Mouse (Mus musculus) stomach, embryonic 14.5 days (tissue): ENCODE results near the gene Btbd3. TPM values are rescaled to one million over a fixed set of nuclear protein-coding genes. Genes with fewer than 3 reads are reported as not detected.

Experiments
- ATAC-seq: fragments of 200-750 bp; cut with Nextera tagmentation; 2 replicates; pipeline ENCODE4 v1.8.0; 2017; ENCODE audit warnings: low read depth, moderate TSS enrichment; ENCODE audit not compliant: insufficient number of reproducible peaks, insufficient read depth, low FRiP score
- H3K27ac ChIP-seq: fragments of 300-500 bp; sonication (generic); 2 replicates; pipeline ENCODE4 v1.5.1; 2014; ENCODE audit warnings: mild to moderate bottlenecking, low read length, moderate library complexity, mixed read lengths
- H3K27me3 ChIP-seq: fragments of 300-500 bp; sonication (generic); 2 replicates; pipeline ENCODE4 v1.6.1; 2014; ENCODE audit warnings: low read length, control low read depth, mixed read lengths; ENCODE audit not compliant: control insufficient read depth, insufficient read depth
- H3K36me3 ChIP-seq: fragments of 300-500 bp; sonication (generic); 2 replicates; pipeline ENCODE4 v1.6.1; 2014; ENCODE audit warnings: mild to moderate bottlenecking, control low read depth, low read length, moderate library complexity, mixed read lengths; ENCODE audit not compliant: control insufficient read depth, insufficient read depth
- H3K4me1 ChIP-seq: fragments of 300-500 bp; sonication (generic); 2 replicates; pipeline ENCODE4 v1.6.1; 2014; ENCODE audit warnings: low read length, control low read depth, mixed read lengths; ENCODE audit not compliant: control insufficient read depth, insufficient read depth
- H3K4me2 ChIP-seq: fragments of 300-500 bp; sonication (generic); replicated peaks from 2 replicates; pipeline ENCODE4 v1.6.1; 2014; ENCODE audit warnings: low read depth, low read length, control low read depth
- H3K4me3 ChIP-seq: fragments of 300-500 bp; sonication (generic); 2 replicates; pipeline ENCODE4 v1.5.1; 2014; ENCODE audit warnings: low read depth, low read length, control low read depth
- H3K9ac ChIP-seq: fragments of 300-500 bp; sonication (generic); replicated peaks from 2 replicates; pipeline ENCODE4 v1.6.1; 2014; ENCODE audit warnings: low read depth, mild to moderate bottlenecking, control low read depth, low read length, moderate library complexity, mixed read lengths
- H3K9me3 ChIP-seq: fragments of 300-500 bp; sonication (generic); 2 replicates; pipeline ENCODE4 v1.6.1; 2016; ENCODE audit warnings: low read depth, low read length, control low read depth; ENCODE audit not compliant: control insufficient read depth
- WGBS: fragments of 180-500 bp; shearing (Covaris S2); extraction: QIAGEN DNeasy Blood & Tissue Kit; methylation state at CpG from one replicate; pipeline ENCODE4 v1.1.7; 2014; 5-methylcytosine and 5-hydroxymethylcytosine counted together
- polyA plus RNA-seq: library from polyadenylated mRNA; unstranded; fragments of >200 nt; fragmentation: Nextera tagmentation; extraction: Ambion mirVana; gene quantifications from 2 replicates; pipeline ENCODE4 v1.2.1, GENCODE M21; 2014

Gene Btbd3
- polyA plus RNA-seq: 35.7 and 36.5 TPM in 2 replicates

DNA sequence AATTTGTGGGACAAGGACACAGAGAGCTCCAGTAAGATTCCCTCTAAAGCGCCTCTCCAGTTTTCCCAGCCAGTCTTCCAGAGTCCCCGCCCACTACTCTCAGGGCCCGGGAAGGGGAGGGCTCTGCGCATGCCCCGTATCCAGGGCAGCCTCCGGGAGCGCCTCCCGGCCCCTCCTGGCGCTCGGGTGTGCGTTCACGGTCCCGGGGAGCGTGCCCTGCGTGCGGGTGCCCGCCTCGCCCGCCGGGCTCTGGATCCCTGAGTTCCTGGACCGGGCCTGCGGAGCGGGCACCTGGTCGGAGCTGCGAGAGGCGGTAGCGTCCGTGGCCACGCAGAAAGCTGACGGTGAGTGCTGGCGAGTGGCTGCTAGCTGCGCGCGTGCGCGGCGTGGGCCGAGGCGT, at the start of gene Btbd3:
Gene Btbd3 (plus strand): TSS at position 155 of the 400 bp plus-strand sequence.
- WGBS: under 1% methylated on average over 36 of the region's 39 CpGs
- Histone ChIP-seq H3K27ac (peak within 1 kb of the TSS; percentile 96), H3K36me3 (no peaks in the 10 kb centered on the region), H3K27me3 (no peaks in the 10 kb centered on the region), H3K9me3 (no peaks in the 10 kb centered on the region), H3K4me3 (peak within 1 kb of the TSS; percentile 92), H3K9ac (peak within 1 kb of the TSS; percentile 91), H3K4me1 (peaks cover 10% of the 10 kb centered on the region; the same call in 1 of the 2 replicates), H3K4me2 (peak within 1 kb of the TSS; percentile 68)
- ATAC-seq: peak; percentile 98

DNA sequence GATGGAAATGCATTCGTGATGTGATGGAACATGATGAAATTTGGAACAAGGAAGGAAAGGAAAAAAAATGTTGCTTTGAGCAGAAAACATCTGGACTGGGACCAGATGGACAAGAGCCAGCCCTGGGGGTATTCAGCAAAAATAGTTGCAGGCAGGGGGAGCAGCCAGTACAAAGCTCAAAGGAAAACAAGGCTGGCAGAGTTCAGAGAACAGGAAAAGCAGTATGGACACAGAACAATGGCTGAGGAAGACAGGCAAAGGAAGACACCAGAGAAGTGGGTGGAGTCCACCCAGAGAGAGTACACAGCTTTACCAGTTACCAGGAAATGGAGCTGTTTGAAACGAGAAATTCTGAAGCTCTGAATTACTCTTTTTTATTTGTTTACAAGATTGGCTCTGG, 40.8 kb upstream of the Btbd3 start:
- ATAC-seq: no peak
- Histone ChIP-seq H3K27ac (no peak overlapping the region), H3K4me1 (no peaks in the 10 kb centered on the region), H3K4me3 (no peak overlapping the region), H3K4me2 (no peak overlapping the region), H3K9me3 (no peaks in the 10 kb centered on the region), H3K36me3 (no peaks in the 10 kb centered on the region), H3K27me3 (no peaks in the 10 kb centered on the region), H3K9ac (no peak overlapping the region)
- 36% methylated on average over 2 of the region's 2 CpGs for WGBS

DNA sequence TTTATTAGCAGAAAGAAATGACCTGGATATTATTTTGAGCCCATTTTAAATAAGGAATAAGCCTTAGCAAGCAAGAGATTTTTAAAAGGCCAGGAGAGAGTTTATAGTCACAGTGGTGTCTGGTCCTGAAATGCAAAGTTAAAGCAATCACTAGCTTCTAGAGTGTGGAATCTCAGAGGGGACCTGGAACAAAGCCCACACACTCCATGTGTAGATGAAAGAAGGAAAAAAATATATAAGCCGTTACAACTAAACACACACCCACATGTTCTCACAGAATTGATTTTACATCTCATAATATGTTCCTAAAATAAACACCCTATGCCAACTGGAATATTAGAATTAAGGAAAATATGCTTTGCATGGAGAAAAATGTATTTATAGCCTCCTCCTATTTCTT, 36.1 kb upstream of the Btbd3 start:
- H3K4me3 ChIP-seq: no peak overlapping the region
- H3K4me1 ChIP-seq: no peaks in the 10 kb centered on the region
- WGBS: 50% methylated on average over 1 of the region's 1 CpGs
- no peaks in the 10 kb centered on the region for H3K36me3 ChIP-seq
- H3K27ac ChIP-seq: no peak overlapping the region
- H3K4me2 ChIP-seq: no peak overlapping the region
- H3K9ac ChIP-seq: no peak overlapping the region
- H3K9me3 ChIP-seq: no peaks in the 10 kb centered on the region
- ATAC-seq: no peak
- H3K27me3 ChIP-seq: no peaks in the 10 kb centered on the region

DNA sequence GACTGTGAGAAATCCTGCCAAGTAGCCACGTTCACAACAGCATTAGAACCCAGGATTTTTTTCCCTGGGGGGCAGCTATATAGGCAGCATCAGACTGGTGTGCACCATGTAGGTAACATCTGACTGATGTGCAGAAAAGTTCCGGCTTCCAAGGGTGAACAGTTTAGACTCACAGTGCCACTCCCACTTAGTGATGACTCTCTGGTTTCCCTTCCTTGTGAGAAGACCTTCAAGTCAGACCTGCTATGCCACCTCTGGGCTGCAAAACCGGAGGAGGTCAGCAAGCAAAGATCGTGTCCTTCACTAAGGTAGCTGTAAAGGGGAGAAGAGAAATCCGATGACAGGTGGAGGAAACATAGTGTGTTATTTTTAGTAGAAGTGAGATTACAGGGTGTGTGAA, 24.1 kb upstream of the Btbd3 start:
- no peaks in the 10 kb centered on the region for H3K27me3 ChIP-seq
- H3K4me3 ChIP-seq: no peak overlapping the region
- no peak overlapping the region for H3K27ac ChIP-seq
- no peak for ATAC-seq
- H3K9ac ChIP-seq: no peak overlapping the region
- H3K9me3 ChIP-seq: no peaks in the 10 kb centered on the region
- H3K36me3 ChIP-seq: no peaks in the 10 kb centered on the region
- H3K4me2 ChIP-seq: no peak overlapping the region
- WGBS: 64% methylated on average over 5 of the region's 5 CpGs
- H3K4me1 ChIP-seq: no peaks in the 10 kb centered on the region

DNA sequence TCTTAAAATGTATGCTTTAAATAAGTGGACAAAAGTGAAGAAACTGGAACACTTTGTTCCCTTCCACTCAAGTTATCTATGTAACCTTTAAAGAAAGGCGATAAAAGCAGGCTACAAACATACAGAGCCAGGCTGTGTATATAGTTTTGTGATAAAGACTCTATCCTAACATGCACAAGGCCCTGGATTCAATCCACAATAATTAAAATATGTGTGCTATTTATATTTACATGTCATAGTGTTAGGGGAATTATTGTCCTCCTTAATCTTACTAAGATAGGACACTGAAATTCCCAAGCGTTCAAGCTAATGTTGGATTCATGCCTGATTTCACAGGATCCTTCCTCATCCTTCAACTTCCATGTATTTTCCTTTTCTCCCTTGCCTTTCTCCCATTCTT, 20.2 kb upstream of the Btbd3 start:
- no peaks in the 10 kb centered on the region for H3K4me1 ChIP-seq
- H3K36me3 ChIP-seq: no peaks in the 10 kb centered on the region
- no peak overlapping the region for H3K4me2 ChIP-seq
- 50% methylated on average over 2 of the region's 2 CpGs for WGBS
- no peak overlapping the region for H3K4me3 ChIP-seq
- no peaks in the 10 kb centered on the region for H3K27me3 ChIP-seq
- H3K27ac ChIP-seq: no peak overlapping the region
- H3K9ac ChIP-seq: no peak overlapping the region
- no peaks in the 10 kb centered on the region for H3K9me3 ChIP-seq
- no peak for ATAC-seq

DNA sequence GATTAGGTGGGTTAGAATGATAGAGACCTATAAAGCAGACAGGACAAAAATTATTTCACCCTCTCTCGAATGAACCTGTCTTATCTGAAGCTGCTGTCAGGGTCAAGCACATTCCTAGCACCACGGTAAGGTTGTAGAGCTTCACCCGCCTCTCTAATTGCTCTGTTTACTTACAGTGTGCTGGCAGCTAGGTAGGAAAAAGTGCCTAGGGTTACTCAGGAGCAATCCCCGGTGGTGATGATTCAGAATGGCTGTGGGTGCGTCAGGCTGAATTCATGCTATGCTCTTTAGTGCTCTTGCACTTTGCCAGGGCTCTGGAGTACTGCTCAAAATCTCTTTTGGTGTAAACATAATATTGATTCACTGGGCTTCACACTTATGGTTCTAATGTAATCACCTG, 13.9 kb upstream of the Btbd3 start:
- Histone ChIP-seq H3K4me2 (no peak overlapping the region), H3K36me3 (no peaks in the 10 kb centered on the region), H3K4me3 (no peak overlapping the region), H3K27ac (no peak overlapping the region), H3K9me3 (no peaks in the 10 kb centered on the region), H3K9ac (no peak overlapping the region), H3K27me3 (no peaks in the 10 kb centered on the region), H3K4me1 (no peaks in the 10 kb centered on the region)
- ATAC-seq: no peak
- WGBS: 27% methylated on average over 5 of the region's 5 CpGs

DNA sequence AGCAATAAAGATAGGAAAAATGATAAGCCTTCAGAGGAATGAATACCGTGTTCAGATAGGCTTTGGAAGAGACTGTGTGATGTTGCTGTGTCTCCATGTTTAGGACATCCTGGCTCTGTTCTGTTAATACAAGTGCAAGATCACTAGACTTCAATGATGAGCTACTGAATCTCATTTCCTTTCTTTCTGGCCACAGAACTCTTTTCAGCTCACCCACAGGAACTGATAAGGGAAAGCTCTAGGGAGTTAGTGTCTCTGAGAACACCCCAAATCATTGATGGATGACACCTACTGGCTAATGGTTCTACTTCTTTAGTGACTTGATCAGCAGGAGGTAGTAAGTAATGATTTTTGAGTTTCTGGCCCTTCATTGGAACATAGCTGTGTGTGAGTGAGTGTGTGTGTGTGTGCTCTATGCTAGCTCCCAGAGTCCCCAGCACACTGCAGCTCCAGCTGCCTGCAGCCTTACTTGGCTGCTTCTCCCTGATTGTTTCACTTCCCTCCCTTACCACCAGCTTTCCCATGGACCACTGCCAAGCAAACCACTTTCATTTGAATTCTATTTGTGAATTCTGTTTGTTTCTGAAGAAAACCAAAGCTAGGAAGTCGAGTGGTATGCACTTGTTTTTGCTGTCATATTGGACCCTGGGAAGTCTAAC, 10.6 kb upstream of the Btbd3 start:
- Histone ChIP-seq H3K9me3 (no peaks in the 10 kb centered on the region), H3K4me1 (no peaks in the 10 kb centered on the region), H3K27ac (peak overlapping the region; percentile 2; the same call in 1 of the 2 replicates), H3K9ac (no peak overlapping the region), H3K27me3 (no peaks in the 10 kb centered on the region), H3K36me3 (no peaks in the 10 kb centered on the region), H3K4me3 (no peak overlapping the region), H3K4me2 (no peak overlapping the region)
- peak; percentile 75; the same call in 1 of the 2 replicates for ATAC-seq
- 55% methylated on average over 2 of the region's 2 CpGs for WGBS

DNA sequence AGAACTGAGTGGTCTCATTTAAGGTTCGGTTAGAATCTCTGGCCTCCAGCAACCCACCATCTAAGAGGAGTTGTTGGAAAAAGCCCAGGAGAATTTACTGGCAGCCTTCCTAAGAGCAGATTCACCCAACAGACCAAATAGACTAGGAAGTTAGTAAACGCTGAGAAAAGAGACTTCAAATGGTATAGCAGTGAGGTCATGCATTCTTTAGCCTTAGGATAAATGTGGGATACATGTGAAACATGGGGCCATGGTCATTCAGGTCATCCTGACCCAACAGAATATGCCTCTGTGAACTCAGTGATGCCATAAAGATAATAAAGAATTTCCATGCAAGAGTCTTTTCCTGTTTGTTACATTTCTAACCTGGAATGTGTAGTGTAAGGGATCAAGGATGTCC, 8.4 kb upstream of the Btbd3 start:
- ATAC-seq: no peak
- no peaks in the 10 kb centered on the region for H3K27me3 ChIP-seq
- H3K4me2 ChIP-seq: no peak overlapping the region
- H3K4me3 ChIP-seq: no peak overlapping the region
- no peaks in the 10 kb centered on the region for H3K9me3 ChIP-seq
- H3K9ac ChIP-seq: no peak overlapping the region
- 38% methylated on average over 2 of the region's 2 CpGs for WGBS
- H3K4me1 ChIP-seq: no peaks in the 10 kb centered on the region
- 0 out of 2 replicates have a peak overlapping the region, but pooled peaks have one; percentile 33 for H3K27ac ChIP-seq
- no peaks in the 10 kb centered on the region for H3K36me3 ChIP-seq
